Mouse (Mus musculus): ENCODE measurements around the gene B3glct.

DNA sequence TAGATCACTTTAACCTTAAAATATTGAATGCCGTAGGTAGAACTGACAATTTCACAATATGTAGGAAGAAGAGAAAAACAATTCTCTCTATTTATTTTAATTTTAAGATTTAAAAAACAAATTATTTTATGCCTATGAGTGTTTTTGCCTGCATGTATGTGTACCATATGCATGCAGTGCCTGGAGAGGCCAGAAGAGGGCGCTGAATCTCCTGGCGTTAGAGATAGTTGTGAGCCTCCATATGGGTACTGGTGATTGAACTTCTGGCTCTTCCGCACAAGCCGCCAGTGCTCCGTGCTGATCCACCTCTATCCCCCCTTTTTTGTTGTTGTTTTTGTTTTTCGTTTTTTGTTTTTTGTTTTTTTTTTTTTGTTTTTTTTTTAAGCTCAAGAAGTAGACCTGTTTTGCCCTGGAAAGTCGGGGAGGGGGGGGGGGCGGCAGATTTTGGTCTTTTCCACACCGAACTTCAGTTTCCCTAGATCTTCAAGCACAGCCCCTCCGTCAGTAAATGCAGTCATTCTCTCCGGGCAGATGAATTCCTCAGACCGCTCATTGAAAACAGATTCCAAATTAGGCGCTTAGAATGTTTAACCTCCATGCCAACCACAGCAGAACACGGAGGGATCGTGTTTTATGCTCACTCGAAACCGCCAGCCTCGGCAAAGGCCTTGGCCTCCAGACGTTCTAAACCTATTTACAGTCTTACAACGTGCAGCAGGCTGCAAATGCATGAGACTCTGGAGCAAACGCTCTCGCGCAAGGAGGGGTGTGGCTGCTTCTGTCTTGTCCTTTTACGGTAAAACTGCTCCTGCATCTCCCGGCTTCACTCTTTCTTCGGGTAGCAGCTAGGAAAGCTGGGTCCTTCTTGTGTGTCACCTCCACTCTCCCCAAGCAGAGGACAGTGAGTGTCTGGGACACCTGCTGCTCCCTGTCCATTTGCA, 70.9 kb downstream of the B3glct start:
- TF ChIP-seq POLR2A (IDR thresholded peaks at IDR 0.05; ENCODE audit: insufficient read length, low read depth) (no peak), USF1 (IDR thresholded peaks at IDR 0.05; ENCODE audit: low read depth) (no peak), TCF12 (IDR thresholded peaks at IDR 0.05; ENCODE audit: insufficient read depth, poor library complexity, severe bottlenecking) (no peak), MAX (IDR thresholded peaks at IDR 0.05; ENCODE audit: low read depth) (no peak), E2F4 (IDR thresholded peaks at IDR 0.05; ENCODE audit: insufficient read depth) (no peak), TCF3 (IDR thresholded peaks at IDR 0.05; ENCODE audit: insufficient read length, low read depth) (no peak), CEBPB (IDR thresholded peaks at IDR 0.05; ENCODE audit: insufficient read depth, poor library complexity, severe bottlenecking) (no peak), MYOG (IDR thresholded peaks at IDR 0.05; ENCODE audit: control insufficient read depth in 1 of 3, insufficient read depth in 1 of 3, insufficient read length in 2 of 3, low read depth in 2 of 3) (no peak), REST (IDR thresholded peaks at IDR 0.05; ENCODE audit: insufficient read depth, insufficient read length) (no peak), SRF (IDR thresholded peaks at IDR 0.05; ENCODE audit: control insufficient read depth, insufficient read length, low read depth) (no peak)

Data from myocyte (in vitro differentiated cells).